Mouse (Mus musculus) ovary, postnatal 14 days (tissue): ENCODE measurements at regions not wholly inside any gene's neighbourhood (a gene's known extent, or its start where the extent isn't known, plus 50 kb on each side); places are given as distances from the start of the nearest gene placed in this dataset.

Experiments
- DNase-seq: peaks from one replicate; pipeline ENCODE4 v3.0.0; 2022; ENCODE audit warnings: low spot score

DNA sequence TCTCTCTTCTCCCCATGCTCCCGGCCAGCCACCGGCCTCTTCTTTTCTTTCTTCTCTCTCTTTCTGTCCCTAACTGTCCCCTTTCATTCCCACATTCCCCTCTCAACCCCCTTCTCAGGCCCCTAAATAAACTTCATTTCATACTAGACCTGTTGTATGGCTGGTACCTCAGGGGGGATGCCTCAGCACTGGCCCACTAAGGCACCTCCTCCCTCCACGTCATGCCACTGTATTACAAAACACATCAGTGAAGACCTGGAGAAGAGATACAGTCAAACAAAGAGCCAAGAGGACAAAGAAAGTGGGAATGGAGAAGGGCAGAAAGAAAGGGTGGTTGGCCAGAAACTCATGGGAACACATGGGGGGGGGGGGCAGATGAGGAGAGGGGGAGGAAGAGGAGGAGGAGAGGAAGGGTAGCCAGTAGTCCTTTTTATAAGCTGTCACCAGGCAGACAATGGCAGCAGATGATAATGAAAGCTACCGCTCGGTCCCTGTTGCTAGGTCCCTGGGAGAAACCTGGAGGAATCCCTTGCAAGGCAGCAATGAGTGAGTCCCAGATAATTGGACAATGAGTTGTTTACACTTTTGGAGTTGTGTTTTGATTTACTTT lies 224.5 kb upstream of the Pfn2 start:
- DNase-seq: no peak

DNA sequence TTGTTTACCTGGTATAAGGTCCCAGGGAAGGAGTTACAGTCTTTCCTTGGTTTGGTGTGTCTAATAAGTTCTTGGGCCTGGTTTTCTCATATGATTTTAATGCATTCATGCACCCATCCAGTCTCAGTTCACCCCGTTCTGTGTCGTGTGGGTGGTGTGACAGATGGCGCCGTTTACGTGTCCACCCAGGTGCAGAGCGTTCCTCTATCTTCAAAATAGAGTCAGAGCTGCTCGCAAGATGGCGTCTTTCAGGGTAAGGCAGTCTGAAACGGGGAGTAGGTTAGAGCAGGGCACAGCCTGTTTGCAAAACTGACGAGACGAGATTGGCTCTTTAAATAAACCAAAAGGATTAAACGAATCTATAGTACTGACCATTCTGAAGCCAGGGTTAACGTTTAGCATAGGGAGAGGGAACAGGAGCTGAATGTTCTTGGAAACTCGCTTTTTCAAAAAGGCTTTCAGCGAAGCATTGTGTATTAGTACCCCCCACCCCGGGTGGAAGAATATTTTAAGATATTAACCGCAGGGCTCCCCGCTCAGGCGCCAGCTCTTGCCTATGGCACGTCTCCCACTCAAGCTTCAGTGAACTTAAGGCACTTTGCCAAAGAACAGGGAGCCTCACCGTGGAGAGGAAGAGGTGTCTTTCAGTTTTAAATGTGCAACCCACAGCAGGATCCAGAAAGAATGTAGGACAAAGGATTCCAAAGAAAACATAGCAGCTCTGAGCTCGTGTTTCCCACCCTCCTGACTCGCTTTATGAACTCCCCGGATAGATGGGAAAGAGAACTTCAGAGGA lies 241.7 kb upstream of the Pfn2 start:
- no peak for DNase-seq

DNA sequence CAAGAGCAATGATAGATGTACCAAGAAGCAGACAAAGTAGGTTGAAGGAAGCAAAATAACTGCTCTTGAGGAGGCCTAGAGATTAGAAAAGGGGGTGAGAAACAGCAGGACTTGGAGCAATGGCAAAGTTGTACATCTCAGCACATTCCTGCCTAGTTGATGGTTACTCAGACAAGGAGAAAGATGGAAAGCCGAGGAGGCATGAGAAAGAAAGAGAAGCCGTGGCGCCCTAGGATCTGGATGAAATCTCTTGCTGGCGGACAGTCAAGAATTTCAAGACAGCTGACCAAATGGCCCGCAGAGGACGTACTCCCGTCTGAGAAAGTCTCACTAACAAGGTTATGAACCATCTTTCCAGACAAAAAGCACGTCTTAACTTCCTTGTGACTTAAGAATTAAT lies 242.5 kb upstream of the Pfn2 start:
- no peak for DNase-seq

DNA sequence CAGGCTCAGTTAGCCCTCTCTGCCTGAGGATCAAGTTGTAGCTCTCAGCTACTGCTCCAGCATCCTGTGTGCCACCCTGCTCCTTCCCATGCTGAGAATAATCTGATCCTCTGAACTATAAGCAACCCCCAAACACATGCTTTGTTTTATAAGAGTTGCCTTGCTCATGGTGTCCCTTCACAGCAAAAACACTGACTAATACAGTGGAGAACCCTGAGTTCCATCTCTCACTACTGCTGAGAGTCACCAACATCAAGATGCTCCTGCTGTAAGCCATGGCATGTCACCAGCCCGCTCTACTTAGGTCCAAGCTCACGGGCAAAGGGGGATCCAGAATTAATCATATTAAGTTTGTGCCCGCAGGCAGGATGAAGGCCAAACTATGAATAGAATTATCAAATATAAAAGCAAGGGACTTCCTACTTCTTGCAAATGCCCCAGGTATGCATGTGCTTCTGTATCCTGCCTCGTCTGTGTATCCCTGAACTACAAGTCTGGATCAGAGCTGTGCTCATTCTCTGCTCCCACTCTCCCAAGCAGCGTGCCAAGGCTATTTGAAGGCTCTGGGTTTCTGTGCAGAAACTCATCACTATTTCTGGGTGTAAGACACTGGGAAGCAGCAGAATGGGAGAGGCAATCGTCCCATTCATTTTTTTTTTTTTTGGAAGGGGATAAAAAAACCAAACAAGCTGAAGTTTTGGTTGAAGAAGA lies 243.7 kb upstream of the Pfn2 start:
- no peak for DNase-seq

DNA sequence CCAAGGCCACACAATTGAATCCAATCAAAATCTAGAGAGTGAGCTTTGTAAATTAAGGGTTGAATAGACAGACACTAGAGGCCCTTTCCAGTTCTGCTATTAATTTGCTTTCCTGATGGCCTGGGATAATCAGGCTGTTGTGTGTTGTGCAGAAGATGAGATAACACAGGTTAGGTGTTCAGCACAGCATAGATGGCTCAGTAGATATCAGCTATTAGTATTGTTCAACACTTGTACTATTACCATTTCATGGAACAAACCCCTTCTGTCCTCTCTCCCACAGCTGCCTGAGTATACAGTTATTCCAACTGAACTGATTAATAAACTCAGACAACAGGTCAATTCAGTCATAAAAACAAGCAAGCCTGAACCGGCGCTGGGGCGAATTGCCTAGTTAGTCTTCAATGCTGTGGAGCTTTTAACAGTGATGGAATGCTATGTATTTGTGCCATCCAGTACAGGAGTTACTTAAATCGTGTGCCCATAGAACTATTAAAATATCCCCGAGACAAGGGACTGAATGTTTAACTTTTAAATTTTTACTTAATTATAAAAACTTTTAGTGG lies 263.1 kb upstream of the Pfn2 start:
- DNase-seq: no peak

DNA sequence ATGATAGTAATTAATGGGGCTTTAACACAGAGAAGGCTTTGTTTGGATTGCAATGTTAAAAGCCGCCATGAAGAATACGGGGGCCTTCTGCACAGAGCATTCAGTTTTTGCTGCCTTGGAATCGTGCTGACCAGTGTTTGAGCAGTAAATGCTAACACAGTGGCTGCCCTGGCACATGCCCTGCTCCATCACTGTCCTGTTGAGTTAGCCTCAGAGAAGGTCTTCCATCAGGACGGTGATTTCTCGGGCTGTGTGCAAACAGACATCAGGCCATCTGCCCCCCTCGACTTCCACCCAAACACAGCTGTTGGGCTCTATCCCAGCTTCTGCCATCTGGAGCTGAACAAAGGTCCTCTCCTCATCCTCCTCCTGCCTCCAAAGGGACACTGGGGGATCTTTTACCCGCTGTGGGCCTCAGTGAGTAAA lies 264.6 kb upstream of the Pfn2 start:
- no peak for DNase-seq

DNA sequence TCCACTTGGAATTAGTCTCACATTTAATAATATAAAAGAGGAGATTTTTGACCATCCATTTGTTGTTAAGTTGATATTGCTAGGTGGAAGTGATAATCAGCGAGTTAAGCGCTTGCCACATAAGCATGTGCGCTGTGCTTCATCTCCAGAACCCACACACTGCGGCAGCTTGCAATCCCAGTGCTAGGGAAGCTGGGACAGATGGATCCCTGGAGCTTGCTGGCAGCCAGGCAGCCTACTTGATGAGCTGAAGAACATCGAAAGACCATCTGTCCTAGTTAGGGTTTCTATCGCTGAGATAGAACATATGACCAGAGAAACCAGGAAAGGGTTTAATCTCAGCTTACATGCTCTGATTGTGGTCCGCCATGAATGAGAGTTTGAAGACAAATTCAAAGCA lies 266.1 kb upstream of the Pfn2 start:
- no peak for DNase-seq

- DNase-seq: no peak
Measured at GRCm38 (mm10) chr3:58115511-58115910, 267.6 kb upstream of the Pfn2 start.

DNA sequence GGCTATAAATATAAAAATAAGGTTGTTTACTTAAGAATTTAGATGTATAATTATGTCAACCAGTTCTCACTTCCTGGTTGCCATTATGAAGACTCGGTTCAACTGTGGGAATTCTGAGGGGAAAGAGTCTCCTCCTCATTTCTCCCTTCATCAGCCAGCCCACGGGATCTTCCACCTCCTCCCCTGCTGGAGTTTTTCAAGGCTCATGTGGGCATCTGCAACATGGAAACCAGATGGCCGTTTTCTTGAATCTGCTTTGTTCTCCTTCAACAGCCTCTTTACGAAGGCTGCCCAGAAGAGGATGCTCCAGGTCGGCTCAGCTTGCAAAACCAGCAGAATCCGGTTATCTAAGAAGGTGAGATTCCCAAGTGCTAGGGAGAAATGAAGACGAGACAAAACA lies 269.0 kb upstream of the Pfn2 start:
- no peak for DNase-seq

GRCm38 (mm10) chr3:58120051-58120450 lies 272.2 kb upstream of the Pfn2 start:
- DNase-seq: no peak

DNA sequence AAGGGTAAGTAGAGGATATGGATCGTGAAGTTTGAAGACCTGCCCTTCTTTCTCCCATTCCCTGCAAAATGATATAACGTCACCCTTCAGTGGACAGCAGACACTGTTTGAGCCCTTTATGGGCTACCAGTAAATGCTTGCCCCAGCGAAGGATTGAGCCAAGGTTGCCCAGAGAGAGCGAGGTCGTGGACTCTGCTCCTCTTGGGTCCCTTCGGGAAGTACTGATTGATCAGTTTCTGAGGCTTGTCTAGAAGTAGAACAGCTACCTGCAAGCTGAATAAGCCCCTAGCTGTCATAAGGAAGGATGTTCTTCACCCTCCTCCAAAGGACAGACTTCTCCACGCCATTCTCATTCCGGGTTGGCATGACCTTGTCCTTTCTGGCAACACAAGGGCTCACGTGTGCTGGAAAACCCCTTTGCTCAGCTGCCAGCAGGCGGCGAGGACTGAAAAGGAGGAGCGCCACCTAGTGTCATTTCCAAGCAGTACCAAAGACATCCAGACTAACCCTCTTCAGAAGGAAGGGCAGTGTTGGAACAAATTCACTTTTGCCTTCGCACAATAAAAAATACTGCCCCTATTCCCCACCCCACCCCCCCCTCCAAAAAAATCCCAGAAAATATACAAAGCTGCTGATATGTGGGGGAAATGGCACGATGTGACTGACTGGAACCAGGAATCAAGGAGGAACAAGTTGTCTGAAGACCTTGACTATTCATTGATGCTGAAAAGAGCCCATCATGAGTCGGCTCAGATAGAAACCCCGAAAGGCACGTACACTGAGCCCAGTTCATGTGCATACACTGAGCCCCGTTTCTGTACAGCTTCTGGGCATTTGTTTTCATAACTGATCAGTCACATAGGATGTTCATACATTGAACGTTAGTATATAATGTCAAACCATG lies 274.8 kb upstream of the Pfn2 start:
- DNase-seq: peak; percentile 63

DNA sequence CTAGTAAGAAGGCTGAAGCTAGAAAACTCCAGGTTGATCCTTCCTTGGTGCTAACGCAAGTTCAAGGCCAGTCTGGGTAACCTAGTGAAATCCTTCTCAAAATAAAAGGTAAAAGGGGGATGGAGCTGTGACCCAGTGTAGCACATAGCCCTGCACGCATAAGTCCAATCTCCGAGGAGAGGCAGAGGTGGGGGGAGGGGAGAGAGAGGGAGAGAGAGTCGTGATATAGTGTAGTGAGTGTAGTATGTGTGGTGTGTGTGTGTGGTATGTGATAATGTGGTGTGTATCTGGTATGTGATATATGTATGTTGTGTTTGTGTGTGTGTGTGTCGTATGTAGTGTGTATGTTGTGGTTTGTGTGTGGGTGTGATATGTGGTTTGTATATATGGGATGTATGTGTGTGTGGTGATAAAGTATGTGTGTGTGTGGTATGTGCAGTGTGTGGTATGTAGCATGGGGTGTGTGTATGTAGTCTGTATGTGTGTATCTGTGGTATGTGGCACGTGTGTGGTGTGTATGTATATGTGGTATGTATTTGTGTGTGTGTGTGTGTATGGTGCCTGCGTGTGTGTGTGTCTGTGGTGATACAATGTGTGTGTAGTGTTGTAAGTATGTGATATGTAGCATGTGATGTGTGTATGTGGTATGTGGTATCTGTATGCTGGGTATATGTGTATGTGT lies 275.7 kb upstream of the Pfn2 start:
- DNase-seq: no peak

DNA sequence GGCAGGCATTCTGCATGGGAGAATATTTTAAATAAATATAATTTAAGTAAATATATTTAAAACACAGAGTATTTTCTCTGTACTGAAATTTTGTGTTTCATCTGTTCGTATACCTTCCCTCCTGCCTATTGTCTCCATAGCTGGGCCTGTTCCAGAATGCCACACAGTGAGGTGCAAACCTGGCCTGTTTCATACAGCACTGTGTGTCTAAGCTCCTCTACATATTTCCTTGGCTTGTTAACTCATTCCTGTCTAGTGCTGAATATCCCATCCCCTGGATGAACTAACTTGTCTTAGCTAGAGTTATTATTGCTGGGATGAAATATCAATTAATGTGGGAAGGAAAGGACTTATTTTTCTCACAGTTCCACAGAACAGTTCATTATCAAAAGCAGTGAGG lies 277.0 kb upstream of the Pfn2 start:
- no peak for DNase-seq

DNA sequence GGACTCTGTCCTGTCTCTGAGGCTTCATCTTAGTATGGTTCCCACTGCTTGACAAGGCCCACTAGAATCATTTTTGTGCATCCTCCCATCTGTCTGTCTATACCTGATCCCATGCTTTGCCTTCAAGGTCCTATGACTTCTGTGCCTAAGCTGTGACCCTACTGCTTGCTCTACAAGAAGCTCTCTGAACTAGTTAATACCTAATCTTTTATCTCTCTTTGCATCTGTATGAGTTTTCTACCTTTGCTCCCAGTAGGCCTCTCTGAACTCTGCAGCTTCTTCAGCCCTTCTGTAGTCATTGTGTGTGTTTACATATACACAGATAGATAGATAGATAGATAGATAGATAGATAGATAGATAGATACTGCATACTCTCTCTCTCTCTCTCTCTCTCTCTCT lies 279.1 kb upstream of the Pfn2 start:
- no peak for DNase-seq

GRCm38 (mm10) chr3:58128059-58128458 lies 280.2 kb upstream of the Pfn2 start:
- no peak for DNase-seq

DNA sequence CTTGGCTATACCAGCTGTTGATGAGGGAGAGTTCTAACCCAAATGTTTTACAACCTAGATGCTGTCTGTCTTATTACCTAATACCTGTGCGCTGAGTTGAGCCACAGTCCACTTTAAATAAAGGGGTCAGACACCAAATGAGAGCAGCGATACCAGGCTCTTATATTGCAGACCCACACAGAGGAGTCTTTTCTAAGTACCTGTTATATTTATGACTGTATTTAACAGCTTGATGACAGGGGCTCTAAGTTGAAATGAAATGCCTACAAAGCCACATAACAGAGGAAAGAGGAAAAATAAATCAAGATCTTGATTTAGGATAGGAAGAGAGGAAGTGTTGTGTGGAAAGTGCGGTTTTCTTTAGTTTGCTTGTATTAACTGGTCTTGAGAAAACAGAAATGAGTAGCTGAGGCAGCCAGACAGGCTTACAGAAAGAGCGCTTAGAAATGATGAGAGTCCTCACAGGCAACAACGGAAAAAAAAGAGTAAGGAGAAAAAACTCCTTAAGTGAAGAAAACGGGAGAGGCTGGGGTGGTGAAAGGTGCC lies 281.6 kb upstream of the Pfn2 start:
- DNase-seq: no peak

GRCm38 (mm10) chr3:58135607-58136365 lies 278.7 kb upstream of the Tsc22d2 start:
- DNase-seq: no peak

GRCm38 (mm10) chr3:58138726-58139585 lies 275.6 kb upstream of the Tsc22d2 start:
- DNase-seq: peak; percentile 33

- no peak for DNase-seq
Measured at GRCm38 (mm10) chr3:58146108-58146507, 268.4 kb upstream of the Tsc22d2 start.
